Mouse (Mus musculus) granulocyte monocyte progenitor cell, adult 5-6 weeks (primary cell): Measurements from ENCODE around the gene 4930447C04Rik. TPM values are rescaled to one million over a fixed set of nuclear protein-coding genes. Genes with fewer than 3 reads are reported as not detected.

Experiments used
- ATAC-seq: replicated peaks from 2 replicates; pipeline ENCODE4 v1.8.0; 2016; ENCODE audit warnings: mild to moderate bottlenecking, moderate TSS enrichment, inconsistent platforms; ENCODE audit not compliant: poor library complexity, severe bottlenecking
- total RNA-seq, 2 experiments: library from RNA; stranded (forward) in 1 of 2; stranded (reverse) in 1 of 2; fragments of 200-712, 200-1000 nt in 1 of 2; fragments of >200 nt in 1 of 2; fragmentation: Nextera tagmentation in 1 of 2; gene quantifications; 2 replicates each; pipeline ENCODE4 v1.2.3; 2014 to 2017

Gene 4930447C04Rik
- total RNA-seq, 2 experiments from 2014 or later, result 1.3 TPM; not detected in 1

- peak; percentile 98 for ATAC-seq
Observed at GRCm38 (mm10) chr12:72843973-72844620, 96.5 kb downstream of the 4930447C04Rik start.

GRCm38 (mm10) chr12:72843555-72843954, 97.0 kb downstream of the 4930447C04Rik start:
- no peak for ATAC-seq

GRCm38 (mm10) chr12:72843135-72843534, 97.4 kb downstream of the 4930447C04Rik start:
- no peak for ATAC-seq

GRCm38 (mm10) chr12:72841500-72841899, 99.1 kb downstream of the 4930447C04Rik start:
- no peak for ATAC-seq

- no peak for ATAC-seq
Observed at GRCm38 (mm10) chr12:72837302-72837701, 103.3 kb downstream of the 4930447C04Rik start.

- ATAC-seq, result no peak
Observed at GRCm38 (mm10) chr12:72835518-72836015, 105.0 kb downstream of the 4930447C04Rik start.

- no peak for ATAC-seq
Observed at GRCm38 (mm10) chr12:72834773-72835517, 105.6 kb downstream of the 4930447C04Rik start.

GRCm38 (mm10) chr12:72831711-72832432, 108.7 kb downstream of the 4930447C04Rik start:
- peak; percentile 40; the same call in 1 of the 2 replicates for ATAC-seq

Other genes with a start within 250 kb of the 4930447C04Rik start
- 52.5 and 63.6 TPM in 2 replicates for gene Ppm1a, start 183.3 kb downstream of the 4930447C04Rik start, total RNA-seq (2014; fragmentation: Nextera tagmentation)
- gene Ppm1a, start 183.3 kb downstream of the 4930447C04Rik start, total RNA-seq (2017), result 104 and 111 TPM in 2 replicates
- not detected in 2 replicates for gene Six6, start 882 bp downstream of the 4930447C04Rik start, total RNA-seq (2014; fragmentation: Nextera tagmentation)
- not detected in 2 replicates for gene Six6, start 882 bp downstream of the 4930447C04Rik start, total RNA-seq (2017)
- gene Six1, start 113.1 kb upstream of the 4930447C04Rik start, total RNA-seq (2014; fragmentation: Nextera tagmentation), result not detected in 2 replicates
- gene Six1, start 113.1 kb upstream of the 4930447C04Rik start, total RNA-seq (2017), result 0.30 TPM in 1 of 2 replicates, not detected in the other
- gene Six4, start 172.7 kb upstream of the 4930447C04Rik start, total RNA-seq (2014; fragmentation: Nextera tagmentation), result not detected in 2 replicates
- not detected in 2 replicates for gene Six4, start 172.7 kb upstream of the 4930447C04Rik start, total RNA-seq (2017)
- 13.5 and 28.0 TPM in 2 replicates for gene Mnat1, start 182.9 kb upstream of the 4930447C04Rik start, total RNA-seq (2014; fragmentation: Nextera tagmentation)
- 34.0 and 44.5 TPM in 2 replicates for gene Mnat1, start 182.9 kb upstream of the 4930447C04Rik start, total RNA-seq (2017)